Mouse (Mus musculus) adrenal gland, postnatal 36 days (tissue): Measurements from ENCODE around the gene Slc51a. TPM values are rescaled to one million over a fixed set of nuclear protein-coding genes. Genes with fewer than 3 reads are reported as not detected.
"Not testable (repeated sequence)": the region's sequence is repeated elsewhere in the genome, so short reads cannot be mapped to it uniquely, and the experiment has no call there.

Experiments used
- DNase-seq, 2 experiments: peaks; one replicate each; pipeline ENCODE4 v3.0.0; 2021; ENCODE audit warnings: mixed read lengths in 1 of 2
- total RNA-seq, 2 experiments: library from RNA; stranded (reverse); gene quantifications; 2 replicates each; pipeline ENCODE4 v1.2.3; 2021

Slc51a gene
- total RNA-seq, 2 experiments from 2014 or later, result 0.36 TPM; not detected in 1

DNA sequence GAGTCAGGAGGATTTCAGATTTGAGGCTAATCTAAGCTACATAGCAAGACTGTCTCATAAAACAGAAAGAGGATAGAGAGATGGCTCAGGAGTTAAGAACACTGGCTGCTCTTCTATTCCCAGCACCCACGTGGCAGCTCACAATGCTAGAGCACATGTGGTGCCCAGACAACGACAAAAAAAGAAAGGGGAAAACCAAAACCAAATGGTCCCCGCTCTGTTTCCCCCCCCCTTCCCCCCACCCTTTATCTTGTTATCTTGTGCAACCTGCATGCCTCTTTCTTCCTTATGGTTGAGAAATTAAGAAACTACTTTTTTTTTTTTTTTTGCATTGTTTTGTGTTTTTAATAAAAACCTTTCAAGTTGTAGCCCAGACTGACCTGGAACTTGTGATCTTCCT, 19.2 kb downstream of the Slc51a start:
- no peak for DNase-seq

DNA sequence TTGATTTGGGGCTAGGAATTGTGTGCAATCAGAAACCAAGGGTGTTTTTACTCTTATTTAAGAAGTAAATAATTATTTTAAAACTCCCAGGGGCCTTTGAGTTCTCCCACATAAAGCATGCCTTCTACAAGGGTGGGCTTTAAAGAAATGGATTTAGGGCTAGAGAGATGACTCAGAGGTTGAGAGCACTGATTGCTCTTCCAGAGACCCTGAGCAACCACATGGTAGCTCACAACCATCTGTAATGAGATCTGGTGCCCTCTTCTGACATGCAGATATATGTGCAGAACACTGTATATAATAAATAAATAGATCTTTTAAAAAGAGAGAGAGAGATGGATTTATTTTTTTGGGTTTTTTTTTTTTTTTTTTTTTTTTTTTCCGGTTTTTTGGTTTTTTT, 22.8 kb downstream of the Slc51a start:
- no peak for DNase-seq

DNA sequence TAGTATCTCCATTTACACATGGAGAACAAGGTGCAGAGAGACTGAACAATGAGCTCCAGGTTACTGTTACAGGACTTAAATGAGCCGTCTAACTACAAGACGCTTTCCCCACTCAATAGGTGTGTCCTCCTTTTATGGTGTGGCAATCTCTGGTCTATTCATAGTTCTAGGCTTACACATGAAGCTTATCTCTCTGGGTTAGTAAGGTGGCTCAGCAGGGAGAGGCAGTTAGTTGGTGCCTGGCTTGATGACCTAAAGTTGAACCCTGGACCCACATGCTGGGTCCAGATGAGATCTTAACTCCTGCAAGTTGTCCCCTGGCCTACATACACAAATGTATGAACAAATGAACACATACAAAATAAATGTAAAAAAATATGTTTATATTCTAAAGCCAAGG, 24.3 kb downstream of the Slc51a start:
- no peak for DNase-seq

DNA sequence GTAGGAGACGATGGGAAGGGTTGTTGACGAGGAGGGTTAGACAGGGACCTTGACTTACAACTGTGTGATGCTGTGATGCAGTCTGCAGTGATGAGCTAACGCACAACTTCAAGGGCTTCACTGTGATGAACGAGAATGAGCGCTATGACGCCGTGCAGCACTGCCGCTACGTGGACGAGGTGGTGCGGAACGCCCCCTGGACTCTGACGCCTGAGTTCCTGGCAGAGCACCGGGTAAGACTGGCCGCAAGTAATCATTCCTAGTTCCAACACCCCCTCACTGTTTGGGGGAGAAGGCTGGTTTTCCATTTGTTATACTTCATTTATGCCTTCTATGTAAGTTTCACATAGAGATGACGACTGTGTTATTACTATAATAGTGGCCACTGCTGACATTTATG, 24.7 kb downstream of the Slc51a start:
- no peak for DNase-seq

DNA sequence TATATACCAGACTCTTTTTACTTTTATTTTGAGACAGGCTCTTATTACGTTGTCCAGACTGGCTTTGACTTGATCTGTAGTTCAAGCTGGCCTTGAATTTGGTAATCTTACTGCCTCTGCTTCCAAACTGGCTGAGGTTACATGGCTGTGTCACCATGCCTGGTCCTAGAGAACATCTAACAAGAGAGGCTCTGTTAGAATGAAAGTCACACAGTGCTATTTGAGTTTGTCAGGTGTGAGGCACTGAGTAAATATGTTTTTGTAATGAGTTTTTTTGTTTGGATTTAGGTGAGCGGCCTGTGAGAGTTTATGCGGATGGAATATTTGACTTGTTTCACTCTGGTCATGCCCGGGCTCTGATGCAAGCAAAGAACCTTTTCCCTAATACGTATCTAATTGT, 26.0 kb downstream of the Slc51a start:
- DNase-seq, result peak in 1 of 2 experiments; percentile 7

DNA sequence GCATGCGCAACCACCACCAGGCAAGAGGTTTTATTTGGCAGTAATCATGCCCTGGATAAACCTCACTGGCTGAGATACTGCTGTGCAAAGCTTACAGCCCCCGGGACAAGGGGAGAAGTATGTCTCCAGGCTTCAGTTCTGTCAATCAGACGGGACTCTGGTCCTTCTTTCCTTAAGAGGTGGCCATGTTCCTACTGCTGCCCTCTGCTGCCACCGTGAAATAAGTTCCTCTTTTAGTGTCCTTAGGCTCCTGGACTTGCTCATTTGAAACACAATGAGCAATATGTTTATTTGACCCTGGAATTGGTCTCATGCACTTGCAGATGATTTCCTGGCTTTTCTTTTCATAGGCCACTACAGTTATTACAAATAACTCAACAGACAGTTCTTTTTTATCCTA, 27.2 kb downstream of the Slc51a start:
- DNase-seq, result peak; percentile 32 to 42

DNA sequence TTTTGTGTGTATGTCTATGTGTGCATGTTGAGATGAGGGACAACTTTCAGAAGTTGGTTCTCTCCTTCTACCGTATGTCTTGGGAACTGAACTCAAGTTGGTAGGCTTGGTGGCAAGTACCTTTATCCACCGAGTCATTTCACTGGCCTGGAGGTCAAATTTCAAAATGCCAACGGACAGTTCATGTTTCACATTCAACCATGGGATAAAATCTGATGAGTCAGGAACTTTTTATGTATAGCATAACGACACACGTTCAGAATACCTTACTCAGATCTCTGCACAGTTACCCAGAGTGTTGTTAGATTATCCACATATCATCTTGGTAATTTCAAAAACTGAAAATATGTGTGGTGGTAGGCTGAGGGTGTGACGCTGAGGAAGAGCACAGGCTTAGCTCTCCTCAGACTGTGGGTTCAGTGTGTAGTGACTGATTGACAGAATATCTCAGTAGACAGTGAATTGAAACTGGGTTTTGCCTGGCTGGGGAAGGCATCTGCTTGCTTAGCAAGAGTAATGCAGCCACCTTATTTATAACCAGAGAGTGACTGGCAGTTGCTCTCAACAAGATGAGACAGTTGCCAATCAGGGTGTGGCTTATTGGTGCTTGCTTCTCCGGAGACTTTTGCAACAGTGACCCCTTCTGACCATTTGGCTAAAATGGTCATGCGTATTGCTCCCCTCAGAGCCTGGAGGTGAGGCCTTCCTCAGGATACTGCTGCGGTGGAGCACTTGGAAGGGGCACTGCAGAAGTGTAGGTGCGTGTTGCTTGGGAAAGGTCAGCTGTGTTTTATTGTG, 29.9 kb downstream of the Slc51a start:
- peak; percentile 58 to 63 for DNase-seq

DNA sequence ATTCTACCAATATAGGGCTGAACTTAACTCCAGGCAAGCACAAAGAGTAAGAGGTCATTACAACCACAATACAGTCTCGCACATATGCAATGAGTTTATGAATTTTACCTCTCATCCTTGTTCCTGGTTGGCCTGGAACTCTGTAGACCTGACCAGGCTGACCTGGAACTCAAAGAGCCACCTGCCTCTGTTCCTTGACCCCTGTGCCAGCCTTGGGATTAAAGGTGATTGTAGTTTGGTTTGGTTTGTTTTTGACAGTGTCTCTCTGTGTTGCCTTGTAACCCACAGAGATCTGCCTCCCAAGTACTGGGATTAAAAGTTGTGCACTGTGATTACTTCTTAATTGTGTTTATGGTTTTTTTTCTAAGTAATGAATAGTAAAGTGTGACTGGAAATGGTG, 30.9 kb downstream of the Slc51a start:
- DNase-seq, result no peak

DNA sequence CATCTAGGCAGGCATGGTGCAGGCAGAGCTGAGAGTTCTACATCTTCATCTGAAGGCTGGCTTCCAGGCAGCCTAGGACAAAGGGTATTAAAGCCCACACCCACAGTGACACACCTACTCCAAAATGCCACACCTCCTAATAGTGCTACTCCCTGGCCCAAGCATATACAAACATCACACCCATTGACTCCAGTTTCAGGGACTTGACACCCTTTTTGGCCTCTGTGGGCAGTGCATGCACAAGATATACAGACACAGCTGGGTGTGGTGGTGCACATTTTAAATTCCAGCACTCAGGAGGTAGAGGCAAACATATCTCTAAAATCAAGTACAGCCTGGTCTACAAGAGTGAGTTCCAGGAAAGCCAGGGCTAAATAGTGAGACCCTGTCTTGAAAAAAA, 31.6 kb downstream of the Slc51a start:
- no peak for DNase-seq

DNA sequence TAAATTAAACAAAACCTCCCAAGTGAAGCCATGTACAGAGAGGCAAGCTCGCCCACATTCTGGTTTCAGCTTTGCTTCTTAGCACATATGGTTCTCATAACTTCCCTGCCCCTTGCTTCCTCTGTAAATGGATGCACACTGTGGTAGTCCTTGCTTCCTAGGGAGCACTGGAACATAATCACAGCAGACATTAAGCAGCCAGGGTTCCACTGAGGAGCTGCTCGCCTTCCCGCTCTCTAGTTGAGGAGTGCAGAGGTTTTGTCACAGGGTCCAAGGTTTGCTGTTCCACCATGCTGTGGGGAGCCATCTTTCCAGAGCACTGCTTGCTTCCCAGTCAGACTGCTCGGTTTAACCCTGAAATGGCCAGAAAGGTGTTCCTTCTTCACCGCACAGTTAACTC, 33.0 kb downstream of the Slc51a start:
- DNase-seq, result no peak

DNA sequence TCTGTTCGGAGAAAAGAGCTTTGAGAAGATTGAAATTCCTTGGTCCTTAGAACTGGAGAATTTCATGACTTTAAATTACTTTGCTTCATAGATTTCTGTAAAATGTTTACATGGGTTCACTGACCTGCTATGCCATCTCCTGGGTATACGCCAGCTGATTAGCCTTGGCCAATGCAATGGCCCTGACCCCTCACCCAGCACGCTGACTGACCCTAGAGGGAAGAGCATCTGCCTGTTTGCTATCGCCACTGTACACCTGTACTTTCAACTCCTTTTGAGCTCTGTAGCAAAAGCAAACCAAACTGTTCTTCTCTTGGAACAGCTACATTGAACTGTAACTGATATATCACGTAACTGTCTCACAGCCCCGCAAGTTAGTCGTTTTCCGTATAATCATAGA, 34.6 kb downstream of the Slc51a start:
- peak in 1 of 2 experiments; percentile 21 for DNase-seq

DNA sequence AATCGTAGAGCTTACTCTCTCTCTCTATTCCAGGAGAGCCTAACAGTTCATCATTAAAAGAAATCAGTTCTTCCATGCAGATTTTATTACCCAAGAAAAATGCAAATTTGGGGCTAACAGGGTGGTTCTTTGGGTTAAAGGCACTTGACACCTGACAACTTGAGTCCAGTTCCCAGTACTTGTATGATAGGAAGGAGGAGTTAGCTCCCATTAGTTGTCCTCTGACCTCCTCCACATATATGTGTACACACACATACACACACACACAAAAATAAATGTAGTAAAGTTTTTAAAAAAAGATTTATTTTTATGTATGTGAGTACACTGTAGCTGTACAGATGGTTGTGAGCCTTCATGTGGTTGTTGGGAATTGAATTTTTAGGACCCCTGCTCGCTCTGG, 37.5 kb downstream of the Slc51a start:
- no peak for DNase-seq

DNA sequence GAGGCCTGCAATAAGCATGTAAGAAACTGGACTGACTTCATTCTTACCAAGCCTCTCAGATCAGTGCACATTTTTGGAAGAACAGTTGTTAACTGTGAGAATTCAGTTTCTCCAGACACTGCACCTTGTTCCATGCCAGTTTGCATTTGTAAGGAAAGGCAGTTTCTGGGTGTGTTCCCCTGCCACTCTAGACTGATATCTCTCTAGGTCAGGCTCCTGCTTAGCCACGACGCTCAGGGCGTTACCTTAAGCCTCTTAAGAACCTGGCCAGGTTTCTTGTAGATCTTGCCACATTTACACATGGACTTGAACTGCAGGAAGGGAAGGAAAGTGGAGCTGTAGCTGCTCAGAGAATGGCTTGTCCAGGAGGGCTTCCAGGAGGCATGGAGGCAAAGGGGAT, 38.0 kb downstream of the Slc51a start:
- no peak for DNase-seq

DNA sequence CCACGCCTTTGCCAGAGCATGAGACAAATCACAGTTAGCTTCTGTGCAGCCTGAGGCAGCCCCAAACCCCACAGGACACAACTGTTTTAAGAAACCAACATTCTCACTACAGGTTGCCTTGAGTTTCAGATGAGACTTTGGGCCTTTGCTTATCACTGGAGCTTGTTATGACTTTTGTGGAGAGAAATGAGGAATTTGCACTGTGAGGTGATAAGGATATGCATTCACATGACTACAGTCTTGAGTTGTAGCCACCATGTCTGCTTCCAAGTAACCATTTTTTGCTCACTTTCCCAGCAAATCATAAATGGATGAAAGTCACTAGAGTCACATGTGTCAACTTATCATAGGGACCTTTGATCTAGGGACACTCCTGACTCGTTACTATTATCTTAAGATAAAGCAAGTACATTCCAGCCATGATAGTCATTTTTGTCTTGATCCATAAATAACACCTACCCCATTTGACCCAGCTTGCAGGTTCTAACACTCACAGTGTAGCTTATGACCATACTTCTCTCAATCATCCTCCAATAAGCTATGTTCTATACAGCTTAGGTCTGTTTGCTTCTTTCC, 41.0 kb downstream of the Slc51a start:
- DNase-seq, result no peak

DNA sequence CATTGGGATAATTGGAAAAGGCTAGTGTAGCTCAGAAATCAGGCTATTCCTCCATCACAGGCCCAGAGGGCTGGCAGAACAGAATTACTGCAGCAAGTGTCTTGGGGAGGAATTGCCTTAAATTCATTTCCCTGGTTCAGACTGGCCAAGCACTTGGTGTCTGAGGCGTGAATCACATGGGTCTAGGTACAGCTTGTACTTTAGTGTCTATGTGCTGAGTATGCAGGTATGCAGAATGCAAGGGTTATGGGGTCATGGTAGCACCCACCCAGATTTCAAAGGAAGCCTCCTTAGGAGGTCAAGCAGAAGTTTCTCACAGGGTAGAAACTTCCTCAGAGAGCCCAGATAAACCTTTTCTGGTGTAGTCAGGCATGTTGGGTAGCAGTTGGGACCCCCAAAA, 42.1 kb downstream of the Slc51a start:
- DNase-seq, result no peak

DNA sequence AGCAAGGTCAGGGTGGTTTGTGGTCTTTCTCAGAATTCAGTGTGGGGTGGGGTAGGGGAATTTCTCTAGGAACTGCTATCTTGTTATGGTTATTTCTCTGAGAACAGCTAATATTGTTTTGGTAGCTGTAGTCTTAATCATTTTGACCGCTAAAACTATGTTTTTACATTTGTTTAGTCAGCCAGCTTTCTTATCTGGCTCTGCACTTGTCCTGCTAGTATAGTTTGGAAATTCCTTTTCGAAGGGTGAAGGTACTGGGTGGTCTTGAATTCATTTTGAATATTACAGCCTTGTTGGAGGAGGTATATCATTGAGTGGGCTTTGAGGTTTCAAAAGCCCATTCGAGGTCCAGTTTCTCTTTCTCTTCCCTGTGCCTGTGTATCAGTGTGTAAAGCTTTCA, 43.1 kb downstream of the Slc51a start:
- DNase-seq, result not testable (repeated sequence)

DNA sequence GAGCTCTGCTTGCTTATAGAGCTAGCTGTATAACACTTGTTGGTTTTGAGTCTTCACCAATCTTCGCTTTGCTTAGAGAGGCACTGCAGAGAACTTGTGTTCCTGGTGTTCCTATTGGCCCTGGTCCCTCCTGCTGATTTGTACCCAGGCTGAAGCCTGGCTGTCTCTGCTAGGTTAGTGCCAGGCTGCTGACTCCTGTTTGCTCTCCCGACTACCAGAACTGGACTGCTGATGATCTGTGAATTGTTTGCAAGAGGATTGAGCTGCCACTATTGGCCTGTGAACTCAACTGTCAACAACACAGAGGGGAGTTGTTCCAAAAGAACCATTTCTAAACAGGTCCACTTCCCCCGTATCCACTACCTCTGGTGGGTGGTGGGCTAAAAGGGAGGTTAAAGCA, 46.2 kb downstream of the Slc51a start:
- no peak for DNase-seq

DNA sequence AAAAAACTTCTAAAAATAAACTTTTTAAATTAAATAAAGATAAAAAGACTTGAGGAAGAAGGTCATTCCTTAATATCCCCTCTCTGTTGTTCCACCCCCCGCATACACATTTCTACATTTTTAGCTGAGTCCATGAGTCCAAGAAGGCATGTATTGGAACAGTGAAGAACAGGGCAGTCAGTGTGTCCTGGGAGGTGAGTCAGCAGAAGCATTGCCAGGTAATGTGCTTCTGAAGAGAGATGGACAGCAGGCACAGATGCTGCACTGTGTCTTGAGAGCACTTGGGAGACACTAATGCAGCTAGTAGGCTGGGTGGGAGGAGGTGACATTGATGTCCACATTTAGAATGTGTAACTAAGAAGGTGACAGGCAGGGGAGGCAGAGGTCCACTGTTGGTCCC, 50.4 kb downstream of the Slc51a start:
- no peak for DNase-seq

DNA sequence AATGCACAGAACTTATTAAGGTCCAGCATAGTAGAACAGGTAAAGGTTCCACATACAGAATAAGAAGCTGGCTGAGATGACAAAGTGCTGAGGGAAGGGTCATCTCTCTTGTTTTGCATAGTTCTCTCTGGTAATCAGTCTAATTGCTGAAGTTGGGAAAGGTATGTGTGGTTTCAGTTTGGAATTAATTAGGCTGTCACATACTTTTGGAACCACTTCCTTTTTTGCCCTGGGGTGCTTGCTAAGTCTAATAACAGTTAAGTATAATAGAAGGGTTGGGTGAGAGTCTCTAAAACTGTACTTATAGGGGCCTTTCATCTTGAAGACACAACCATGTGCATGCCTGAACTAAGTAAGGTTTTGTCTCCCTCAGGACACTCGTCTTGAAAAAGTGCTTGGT, 51.0 kb downstream of the Slc51a start:
- DNase-seq, result no peak

DNA sequence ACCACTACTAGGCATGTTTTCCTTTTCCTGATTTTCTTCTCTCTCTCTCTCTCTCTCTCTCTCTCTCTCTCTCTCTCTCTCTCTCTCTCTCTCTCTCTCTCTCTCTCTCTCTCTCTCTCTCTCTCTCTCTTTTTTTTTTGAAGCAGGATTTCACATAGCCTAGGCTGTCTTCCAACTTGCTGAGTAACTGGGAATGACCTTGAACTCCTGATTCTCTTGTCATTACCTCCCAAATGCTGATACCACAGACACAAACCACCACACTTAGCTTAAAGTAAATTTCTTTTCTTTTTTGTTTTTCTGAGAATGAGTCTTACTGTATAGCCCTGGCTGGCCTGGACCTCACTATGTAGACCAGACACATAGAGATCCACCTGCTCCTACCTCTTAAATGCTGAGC, 53.0 kb downstream of the Slc51a start:
- DNase-seq, result peak; percentile 22 to 57

DNA sequence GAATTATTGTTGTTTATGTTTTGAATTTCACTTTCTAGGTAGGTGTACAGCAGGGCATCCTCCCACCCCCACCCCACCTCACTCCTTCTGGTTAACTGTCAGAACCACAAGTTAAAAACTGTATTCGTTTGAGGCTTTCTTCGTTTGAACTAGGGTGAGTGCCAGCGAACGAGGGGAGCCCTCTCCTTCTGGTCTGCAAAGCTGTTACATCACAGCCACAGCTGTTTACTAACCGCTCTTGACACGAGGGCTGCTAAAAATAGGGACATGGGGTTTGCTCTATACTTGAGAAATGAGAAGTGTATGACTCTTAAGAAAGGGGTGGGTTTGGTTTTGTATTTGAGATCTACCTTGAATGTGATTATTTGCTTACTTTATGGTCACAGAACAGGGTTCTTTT, 53.6 kb downstream of the Slc51a start:
- peak; percentile 41 to 53 for DNase-seq

DNA sequence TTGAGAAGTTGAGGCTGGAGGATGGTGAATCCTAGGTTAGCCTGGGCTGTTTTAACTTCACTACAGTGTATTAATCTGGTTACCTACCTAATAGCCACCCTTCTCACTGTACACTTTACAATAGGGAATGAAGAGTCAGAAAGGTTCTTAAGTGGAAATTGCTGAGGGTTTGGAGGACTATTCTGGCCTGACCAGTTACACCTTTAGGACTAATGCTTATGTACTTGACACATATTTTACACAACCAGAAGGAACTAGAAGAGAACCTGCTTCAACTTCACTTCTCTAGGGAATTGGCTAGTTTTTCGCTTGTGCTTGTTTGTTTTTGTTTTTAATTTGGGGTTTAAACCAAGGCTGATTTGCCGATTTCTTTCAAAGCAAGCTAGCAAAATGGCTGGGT, 54.5 kb downstream of the Slc51a start:
- no peak for DNase-seq

DNA sequence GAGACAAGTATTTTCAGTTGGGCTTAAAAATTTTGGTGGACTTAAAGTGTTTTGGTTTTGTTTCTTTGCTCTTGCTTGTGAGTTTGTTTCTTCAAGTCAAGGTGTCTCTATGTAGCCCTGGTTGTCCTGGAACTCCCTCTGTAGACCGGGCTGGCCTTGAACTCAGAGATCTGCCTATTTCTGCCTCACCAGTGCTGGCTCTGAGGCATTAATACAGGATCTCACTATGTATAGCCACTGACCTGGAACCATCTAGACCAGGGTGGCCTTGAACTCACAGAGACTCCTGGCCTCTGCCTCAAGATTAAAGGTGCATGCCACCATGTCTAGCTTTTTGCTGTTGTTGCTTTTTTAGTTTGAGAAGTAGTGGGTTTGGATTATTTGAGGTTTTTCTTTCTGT, 55.8 kb downstream of the Slc51a start:
- peak in 1 of 2 experiments; percentile 10 for DNase-seq

DNA sequence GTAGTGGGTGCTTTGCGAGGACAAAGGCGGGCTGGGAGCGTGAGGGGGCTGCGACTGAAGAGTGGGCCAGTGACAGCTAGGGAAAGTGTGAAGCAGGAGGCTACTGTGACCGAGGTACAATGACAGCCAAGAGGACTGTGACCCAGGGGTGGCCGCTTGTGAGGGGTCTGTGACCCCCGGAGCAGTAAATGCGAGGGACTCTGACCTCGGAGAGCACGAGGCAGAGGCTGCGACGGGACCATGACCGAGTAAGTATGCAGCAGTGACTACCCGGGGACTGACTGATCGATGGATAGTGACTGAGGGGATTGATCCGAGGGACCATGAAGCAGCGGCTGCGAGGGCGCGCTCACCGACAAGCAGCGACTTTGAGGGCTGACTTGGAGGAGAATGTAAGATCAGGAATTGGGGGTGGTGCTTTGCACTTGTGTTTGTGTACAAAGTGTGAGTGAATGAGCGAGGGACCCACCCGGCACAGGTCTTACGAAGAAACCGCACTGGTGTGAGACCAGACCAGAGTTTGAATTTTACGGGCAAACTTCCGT, 56.6 kb downstream of the Slc51a start:
- peak in 1 of 2 experiments; percentile 34 for DNase-seq
